10 mouse cellular contexts compared by ENCODE assay signal in the genomic region with DNA sequence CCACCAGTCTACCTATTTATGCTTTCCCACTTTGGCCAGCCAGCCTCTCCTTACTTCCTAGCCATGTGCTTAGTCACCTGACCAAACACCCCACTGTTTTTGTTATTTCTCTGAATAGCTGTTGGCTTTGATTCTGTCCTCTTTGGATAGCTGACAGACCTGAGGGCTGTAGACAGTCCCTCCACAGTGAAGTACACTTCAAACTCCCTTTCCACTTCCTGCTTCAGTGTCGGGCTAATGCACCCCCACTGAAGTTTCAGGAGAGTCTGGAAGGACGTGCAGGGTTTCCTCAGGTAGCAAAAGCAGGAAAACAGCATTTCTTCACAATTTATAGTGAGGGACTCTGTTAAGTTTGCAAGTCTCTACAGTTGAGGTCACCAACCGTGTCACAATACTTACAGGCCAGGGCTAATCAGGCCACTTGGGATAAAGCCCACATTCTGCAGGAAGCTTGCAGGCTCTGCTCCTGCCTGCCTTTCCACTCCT. TPM values are rescaled to one million over a fixed set of nuclear protein-coding genes. Genes with fewer than 3 reads are reported as not detected.
DNase-seq lines count a peak whose midpoint lies in the region; ATAC-seq lines count a peak whose summit lies in the region.
"Had no signal": no experiment of that assay in that cellular context is flagged by ENCODE, and none has a peak within 500 bp of the region (broad histone marks: within the 10 kb centered on the region; RNA-seq: fewer than 3 reads in every experiment).

No protein-coding gene starts in this region.

- no peak overlapping the region for H3K9ac ChIP-seq in heart, embryonic 14.5 days (ENCODE audit: low read length)
- H3K9ac ChIP-seq: embryonic facial prominence, embryonic 15.5 days had no signal

- DNase-seq in heart, adult 18-20 months, result peak; percentile 64 to 65
- no peak for DNase-seq in heart, embryonic 10.5 days (ENCODE audit: low spot score)
- peak; percentile 40 for DNase-seq in Muller cell, postnatal 12 days (ENCODE audit: inconsistent ontology term)
- peak; percentile 77 for DNase-seq in cerebellum, adult 11-12 months
- no peak for DNase-seq in right cerebral cortex, postnatal 4 days
- no peak for DNase-seq in kidney, postnatal 25 days
- DNase-seq: right cerebral cortex, adult 18-20 months had no signal

- no peak overlapping the region for H3K4me3 ChIP-seq in heart, embryonic 10.5 days
- H3K4me3 ChIP-seq in heart, embryonic 14.5 days (ENCODE audit: control insufficient read depth in 1 of 2, insufficient read depth in 1 of 2, low read depth in 1 of 2, low read length in 2 of 2), result no peak overlapping the region
- H3K4me3 ChIP-seq: embryonic facial prominence, embryonic 15.5 days had no signal

- no peaks in the 10 kb centered on the region for H3K27me3 ChIP-seq in heart, embryonic 10.5 days (ENCODE audit: insufficient read depth, poor library complexity, severe bottlenecking)
- no peaks in the 10 kb centered on the region for H3K27me3 ChIP-seq in heart, embryonic 14.5 days (ENCODE audit: control insufficient read depth, insufficient read depth, low read length)
- H3K27me3 ChIP-seq: embryonic facial prominence, embryonic 15.5 days had no signal

- ATAC-seq in heart, embryonic 14.5 days (ENCODE audit: insufficient number of reproducible peaks, insufficient read depth, low FRiP score, low read depth), result no peak
- no peak for ATAC-seq in erythroblast, adult 5-6 weeks (replicated peaks; ENCODE audit: low FRiP score, poor library complexity, severe bottlenecking)

- H3K36me3 ChIP-seq in heart, embryonic 10.5 days, result no peaks in the 10 kb centered on the region
- H3K36me3 ChIP-seq in heart, embryonic 14.5 days (ENCODE audit: control insufficient read depth, insufficient read depth, low read length), result no peaks in the 10 kb centered on the region
- H3K36me3 ChIP-seq: embryonic facial prominence, embryonic 15.5 days had no signal

- H3K9me3 ChIP-seq in heart, embryonic 10.5 days, result no peaks in the 10 kb centered on the region
- H3K9me3 ChIP-seq in heart, embryonic 14.5 days (ENCODE audit: control insufficient read depth, low read length), result no peaks in the 10 kb centered on the region
- H3K9me3 ChIP-seq: embryonic facial prominence, embryonic 15.5 days had no signal

- H3K4me2 ChIP-seq in heart, embryonic 14.5 days (ENCODE audit: low read length), result no peak overlapping the region
- H3K4me2 ChIP-seq: embryonic facial prominence, embryonic 15.5 days had no signal

- 47% methylated on average over 3 of the region's 3 CpGs for WGBS in heart, embryonic 10.5 days
- WGBS in heart, embryonic 14.5 days, result 18% methylated on average over 3 of the region's 3 CpGs

- H3K4me1 ChIP-seq in heart, embryonic 10.5 days, result peaks cover 20% of the 10 kb centered on the region
- H3K4me1 ChIP-seq in heart, embryonic 14.5 days (ENCODE audit: control insufficient read depth in 2 of 2, insufficient read depth in 2 of 2, low read length in 2 of 2), result peaks cover 2 to 18% of the 10 kb centered on the region in 2 experiments; a peak in 3 of 4 replicates
- H3K4me1 ChIP-seq: embryonic facial prominence, embryonic 15.5 days had no signal

- H3K27ac ChIP-seq in heart, embryonic 10.5 days, result no peak overlapping the region
- H3K27ac ChIP-seq in heart, embryonic 14.5 days (replicated peaks in 1 of 2; ENCODE audit: control insufficient read depth in 1 of 2, insufficient read depth in 1 of 2, low read depth in 2 of 2, low read length in 2 of 2), result peak overlapping the region; percentile 20 to 60
- H3K27ac ChIP-seq: embryonic facial prominence, embryonic 15.5 days had no signal

RNA-seq across cellular contexts. Expression of a gene that starts 57.4 kb away (rescaled TPM):
- total RNA-seq in heart, adult 18-20 months (2021), result 10 to 100 TPM; 39.7 to 46.7 TPM
- polyA plus RNA-seq in heart, embryonic 10.5 days (2016; fragmentation: Nextera tagmentation; extraction: Ambion mirVana), result 7.3 and 8.9 TPM in 2 replicates
- 14.9 and 15.7 TPM in 2 replicates for polyA plus RNA-seq in heart, embryonic 14.5 days (2014; fragmentation: Nextera tagmentation; extraction: Ambion mirVana)
- total RNA-seq in erythroblast, adult 5-6 weeks (2015; ENCODE audit: low replicate concordance), result 8.6 and 14.0 TPM in 2 replicates
- 11.9 and 12.4 TPM in 2 replicates for total RNA-seq in erythroblast, adult 5-6 weeks (2017; ENCODE audit: low replicate concordance)

Comparison
In these comparisons a context has a peak if more than half of its experiments do, and no peak if none do; other contexts are left out.
1. DNase-seq: peak in heart, adult 18-20 months (2 of 2), Muller cell, postnatal 12 days (single experiment) and cerebellum, adult 11-12 months (single experiment); none in heart, embryonic 10.5 days (single experiment), right cerebral cortex, postnatal 4 days (single experiment) and kidney, postnatal 25 days (0 of 2).